Mouse (Mus musculus): ENCODE data around the gene Dab2ip. TPM values are rescaled to one million over a fixed set of nuclear protein-coding genes. Genes with fewer than 3 reads are reported as not detected.

Gene Dab2ip
- total and polyA plus RNA-seq, 3 experiments, result 4.0 to 9.9 TPM; not detected in 1

GRCm38 (mm10) chr2:35750533-35751141, 192.6 kb downstream of the Dab2ip start:
- H3K27ac ChIP-seq (ENCODE audit: control insufficient read depth, low read depth, low read length), result no peak overlapping the region
- no peaks in the 10 kb centered on the region for H3K79me2 ChIP-seq (ENCODE audit: control insufficient read depth, insufficient read depth, low read length, poor library complexity)
- H3K36me3 ChIP-seq (ENCODE audit: control insufficient read depth in 1 of 2, insufficient read depth in 2 of 2, low read length in 2 of 2), result no peaks in the 10 kb centered on the region
- TF ChIP-seq NELFE (IDR thresholded peaks at IDR 0.05; ENCODE audit: low read depth, low read length) (no peak), GABPA (IDR thresholded peaks at IDR 0.05; ENCODE audit: low read depth, low read length) (no peak), MYC (IDR thresholded peaks at IDR 0.05; ENCODE audit: low read depth, low read length) (no peak), BHLHE40 (IDR thresholded peaks at IDR 0.05; ENCODE audit: borderline replicate concordance, low read depth, low read length) (no peak), MAX (IDR thresholded peaks at IDR 0.05; ENCODE audit: low read length) (no peak), JUND (IDR thresholded peaks at IDR 0.05; ENCODE audit: low read depth, low read length) (no peak), CHD2 (IDR thresholded peaks at IDR 0.05; ENCODE audit: low read length) (no peak), USF2 (IDR thresholded peaks at IDR 0.05; ENCODE audit: borderline replicate concordance in 1 of 2, insufficient read depth in 1 of 2, low read depth in 1 of 2, low read length in 2 of 2) (no peak), ZKSCAN1 (IDR thresholded peaks at IDR 0.05; ENCODE audit: low read depth, low read length) (no peak), ZMIZ1 (IDR thresholded peaks at IDR 0.05; ENCODE audit: low read depth, low read length) (no peak), RCOR1 (IDR thresholded peaks at IDR 0.05; ENCODE audit: low read depth, low read length) (no peak), TCF12 (IDR thresholded peaks at IDR 0.05; ENCODE audit: low read depth, low read length) (no peak), POLR2A (IDR thresholded peaks at IDR 0.05; ENCODE audit: control insufficient read depth in 1 of 2, insufficient read depth in 1 of 2, low read depth in 1 of 2, low read length in 2 of 2, poor library complexity in 1 of 2) (no peak), KAT2A (conservative IDR thresholded peaks at IDR 0.05; ENCODE audit: low read depth, low read length) (no peak), POLR2AphosphoS2 (IDR thresholded peaks at IDR 0.05; ENCODE audit: low read length) (no peak), GATA1 (IDR thresholded peaks at IDR 0.05; ENCODE audit: low read depth, low read length) (no peak), RAD21 (IDR thresholded peaks at IDR 0.05; ENCODE audit: low read depth, low read length) (no peak)
- H3K9me3 ChIP-seq (replicated peaks; ENCODE audit: insufficient read depth, low read length), result no peaks in the 10 kb centered on the region
- H3K27me3 ChIP-seq (ENCODE audit: control insufficient read depth in 1 of 2, insufficient read depth in 2 of 2, low read length in 2 of 2), result 0 out of 4 replicates have a peak, but pooled peaks cover 0 to 1% of the 10 kb centered on the region in 2 experiments
- H3K4me1 ChIP-seq (ENCODE audit: control insufficient read depth in 1 of 2, insufficient read depth in 2 of 2, low read length in 2 of 2), result no peaks in the 10 kb centered on the region
- no peak overlapping the region for H3K4me3 ChIP-seq (ENCODE audit: control insufficient read depth in 1 of 2, insufficient read depth in 1 of 2, low read depth in 2 of 2, low read length in 2 of 2)
- no peak overlapping the region for H3K9ac ChIP-seq (ENCODE audit: control insufficient read depth, low read depth, low read length, poor library complexity, severe bottlenecking)
- DNase-seq (ENCODE audit: low read depth, low spot score), result no peak

GRCm38 (mm10) chr2:35751781-35752505, 193.9 kb downstream of the Dab2ip start:
- Histone ChIP-seq H3K9ac (ENCODE audit: control insufficient read depth, low read depth, low read length, poor library complexity, severe bottlenecking) (no peak overlapping the region), H3K4me3 (ENCODE audit: control insufficient read depth in 1 of 2, insufficient read depth in 1 of 2, low read depth in 2 of 2, low read length in 2 of 2) (no peak overlapping the region), H3K27me3 (ENCODE audit: control insufficient read depth in 1 of 2, insufficient read depth in 2 of 2, low read length in 2 of 2) (0 out of 4 replicates have a peak, but pooled peaks cover 0 to 1% of the 10 kb centered on the region in 2 experiments), H3K36me3 (ENCODE audit: control insufficient read depth in 1 of 2, insufficient read depth in 2 of 2, low read length in 2 of 2) (no peaks in the 10 kb centered on the region), H3K4me1 (ENCODE audit: control insufficient read depth in 1 of 2, insufficient read depth in 2 of 2, low read length in 2 of 2) (peaks cover 0 to 3% of the 10 kb centered on the region in 2 experiments; a peak in 1 of 4 replicates), H3K27ac (ENCODE audit: control insufficient read depth, low read depth, low read length) (no peak overlapping the region), H3K79me2 (ENCODE audit: control insufficient read depth, insufficient read depth, low read length, poor library complexity) (no peaks in the 10 kb centered on the region), H3K9me3 (replicated peaks; ENCODE audit: insufficient read depth, low read length) (no peaks in the 10 kb centered on the region)
- TF ChIP-seq TCF12 (IDR thresholded peaks at IDR 0.05; ENCODE audit: low read depth, low read length) (no peak), HCFC1 (IDR thresholded peaks at IDR 0.05; ENCODE audit: low read depth, low read length) (no peak), CHD2 (IDR thresholded peaks at IDR 0.05; ENCODE audit: low read length) (no peak), ETS1 (IDR thresholded peaks at IDR 0.05; ENCODE audit: low read depth, low read length) (no peak), SMC3 (IDR thresholded peaks at IDR 0.05; ENCODE audit: low read depth, low read length) (no peak), RAD21 (IDR thresholded peaks at IDR 0.05; ENCODE audit: low read depth, low read length) (no peak), MEF2A (IDR thresholded peaks at IDR 0.05; ENCODE audit: extremely low read depth, insufficient replicate concordance, low read depth, low read length, poor library complexity, severe bottlenecking) (no peak), EP300 (IDR thresholded peaks at IDR 0.05; ENCODE audit: low read depth in 1 of 2, low read length in 2 of 2) (no peak), POLR2A (IDR thresholded peaks at IDR 0.05; ENCODE audit: control insufficient read depth in 1 of 2, insufficient read depth in 1 of 2, low read depth in 1 of 2, low read length in 2 of 2, poor library complexity in 1 of 2) (no peak), NRF1 (IDR thresholded peaks at IDR 0.05; ENCODE audit: insufficient read depth, low read depth, low read length, poor library complexity, severe bottlenecking) (no peak), GATA1 (IDR thresholded peaks at IDR 0.05; ENCODE audit: low read depth, low read length) (no peak), MYC (IDR thresholded peaks at IDR 0.05; ENCODE audit: low read depth, low read length) (no peak), RCOR1 (IDR thresholded peaks at IDR 0.05; ENCODE audit: low read depth, low read length) (no peak)
- DNase-seq (ENCODE audit: low read depth, low spot score), result no peak
